Mouse (Mus musculus): Measurements from ENCODE around the gene Zbtb32.

Gene Zbtb32

GRCm38 (mm10) chr7:30572389-30572788, 26.3 kb downstream of the Zbtb32 start:
- no peak for DNase-seq (ENCODE audit: low spot score in 2 of 2)

- no peak for DNase-seq (ENCODE audit: low spot score in 2 of 2)
Measured at GRCm38 (mm10) chr7:30567555-30567954, 31.2 kb downstream of the Zbtb32 start.

GRCm38 (mm10) chr7:30566033-30566432, 32.7 kb downstream of the Zbtb32 start:
- no peak for DNase-seq (ENCODE audit: low spot score in 2 of 2)

GRCm38 (mm10) chr7:30564970-30565571, 33.6 kb downstream of the Zbtb32 start, which contains the start of gene Igflr1:
Gene Igflr1, plus strand, starts transcription at chr7:30565427.
- no peak for DNase-seq (ENCODE audit: low spot score in 2 of 2)

- no peak for DNase-seq (ENCODE audit: low spot score in 2 of 2)
Measured at GRCm38 (mm10) chr7:30563906-30564280, 34.8 kb downstream of the Zbtb32 start.

GRCm38 (mm10) chr7:30563117-30563905, 35.4 kb downstream of the Zbtb32 start, which contains the start of the genes U2af1l4, Gm49396 and Psenen:
Gene U2af1l4, plus strand, starts transcription at chr7:30563301.
Gene Gm49396, plus strand, starts transcription at chr7:30563344.
Gene Psenen, minus strand, starts transcription at chr7:30563627.
- DNase-seq (ENCODE audit: low spot score in 2 of 2) = peak; percentile 89 to 95

GRCm38 (mm10) chr7:30562526-30563116, 36.1 kb downstream of the Zbtb32 start:
- DNase-seq (ENCODE audit: low spot score in 2 of 2) = no peak

- no peak for DNase-seq (ENCODE audit: low spot score in 2 of 2)
Measured at GRCm38 (mm10) chr7:30560296-30560695, 38.4 kb downstream of the Zbtb32 start.

GRCm38 (mm10) chr7:30559443-30559954, 39.2 kb downstream of the Zbtb32 start, which contains the start of gene Lin37:
Gene Lin37, minus strand, starts transcription at chr7:30559838.
- DNase-seq (ENCODE audit: low spot score in 2 of 2) = peak; percentile 89 to 94

- DNase-seq (ENCODE audit: low spot score in 2 of 2) = no peak
Measured at GRCm38 (mm10) chr7:30558656-30559442, 39.9 kb downstream of the Zbtb32 start.

GRCm38 (mm10) chr7:30557901-30558514, 40.7 kb downstream of the Zbtb32 start:
- DNase-seq (ENCODE audit: low spot score in 2 of 2) = no peak

GRCm38 (mm10) chr7:30556894-30557536, 41.7 kb downstream of the Zbtb32 start:
- no peak for DNase-seq (ENCODE audit: low spot score in 2 of 2)

GRCm38 (mm10) chr7:30553810-30554584, 44.7 kb downstream of the Zbtb32 start:
- DNase-seq (ENCODE audit: low spot score in 2 of 2) = no peak

- DNase-seq (ENCODE audit: low spot score in 2 of 2) = no peak
Measured at GRCm38 (mm10) chr7:30553021-30553589, 45.6 kb downstream of the Zbtb32 start.

GRCm38 (mm10) chr7:30552102-30553020, 46.3 kb downstream of the Zbtb32 start, which contains the start of the genes Hspb6 and Proser3:
Gene Hspb6, plus strand, starts transcription at chr7:30552178.
Gene Proser3, minus strand, starts transcription at chr7:30552299.
- peak; percentile 84 to 94 for DNase-seq (ENCODE audit: low spot score in 2 of 2)

GRCm38 (mm10) chr7:30551445-30552101, 47.1 kb downstream of the Zbtb32 start:
- no peak for DNase-seq (ENCODE audit: low spot score in 2 of 2)

- no peak for DNase-seq (ENCODE audit: low spot score in 2 of 2)
Measured at GRCm38 (mm10) chr7:30550603-30551002, 48.1 kb downstream of the Zbtb32 start.

- no peak for DNase-seq (ENCODE audit: low spot score in 2 of 2)
Measured at GRCm38 (mm10) chr7:30549880-30550279, 48.8 kb downstream of the Zbtb32 start.

All from cerebellum, postnatal 4 days (tissue).